Mouse (Mus musculus) kidney, postnatal 4 days (tissue): Measurements from ENCODE around the gene Nutm1.
"Not testable (repeated sequence)": the region's sequence is repeated elsewhere in the genome, so short reads cannot be mapped to it uniquely, and the experiment has no call there.

Experiments
- DNase-seq, 2 experiments: peaks; one replicate each; pipeline ENCODE4 v3.0.0; 2021; ENCODE audit warnings: mixed read lengths in 2 of 2

The Nutm1 gene

GRCm38 (mm10) chr2:112259241-112259962, at the start of gene Nutm1:
Gene Nutm1, minus strand, starts transcription at chr2:112259291.
- DNase-seq = peak in 1 of 2 experiments; percentile 27

- DNase-seq = no peak
These were observed 49.6 kb upstream of the Nutm1 start for GRCm38 (mm10) chr2:112308671-112309070.

GRCm38 (mm10) chr2:112298221-112298620, 39.1 kb upstream of the Nutm1 start:
- no peak for DNase-seq

- no peak for DNase-seq
These were observed 37.1 kb upstream of the Nutm1 start for GRCm38 (mm10) chr2:112296211-112296610.

GRCm38 (mm10) chr2:112292823-112293222, 33.7 kb upstream of the Nutm1 start:
- no peak for DNase-seq

- DNase-seq = no peak
These were observed 30.4 kb upstream of the Nutm1 start for GRCm38 (mm10) chr2:112289507-112289906.

- DNase-seq = no peak
These were observed 28.0 kb upstream of the Nutm1 start for GRCm38 (mm10) chr2:112287059-112287458.

- not testable (repeated sequence) for DNase-seq
These were observed 27.0 kb upstream of the Nutm1 start for GRCm38 (mm10) chr2:112286062-112286461.

- no peak for DNase-seq
These were observed 25.9 kb upstream of the Nutm1 start for GRCm38 (mm10) chr2:112285031-112285390.

- peak; percentile 72 to 79 for DNase-seq
These were observed 25.4 kb upstream of the Nutm1 start for GRCm38 (mm10) chr2:112284363-112285030.

- DNase-seq = no peak
These were observed 23.8 kb upstream of the Nutm1 start for GRCm38 (mm10) chr2:112282846-112283245.

- DNase-seq = no peak
These were observed 17.8 kb upstream of the Nutm1 start for GRCm38 (mm10) chr2:112276870-112277269.

- no peak for DNase-seq
These were observed 14.4 kb upstream of the Nutm1 start for GRCm38 (mm10) chr2:112273474-112273873.

GRCm38 (mm10) chr2:112272909-112273308, 13.8 kb upstream of the Nutm1 start:
- DNase-seq = no peak

- no peak for DNase-seq
These were observed 10.9 kb upstream of the Nutm1 start for GRCm38 (mm10) chr2:112270011-112270410.

- no peak for DNase-seq
These were observed 8.6 kb upstream of the Nutm1 start for GRCm38 (mm10) chr2:112267547-112268269.

GRCm38 (mm10) chr2:112266780-112267179, 7.7 kb upstream of the Nutm1 start:
- DNase-seq = no peak

GRCm38 (mm10) chr2:112266242-112266592, 7.1 kb upstream of the Nutm1 start, which contains the start of gene Gm21985:
Gene Gm21985, plus strand, starts transcription at chr2:112266314.
- peak; percentile 66 to 77 for DNase-seq

- DNase-seq = peak; percentile 94 to 96
These were observed 6.6 kb upstream of the Nutm1 start, which contains the start of gene Slc12a6 for GRCm38 (mm10) chr2:112265448-112266241. Gene Slc12a6, plus strand, starts transcription at chr2:112265825.

- DNase-seq = no peak
These were observed 5.3 kb upstream of the Nutm1 start for GRCm38 (mm10) chr2:112264364-112264763.

- DNase-seq = no peak
These were observed 3.7 kb upstream of the Nutm1 start for GRCm38 (mm10) chr2:112262779-112263295.
